Mouse (Mus musculus) E14TG2a.4 (cell line): ENCODE results near the gene Tnfaip8l1.

Experiments
- CTCF ChIP-seq: conservative IDR thresholded peaks from 2 replicates; pipeline ENCODE4 v1.5.1; 2014; ENCODE audit warnings: low read length
- NANOG ChIP-seq: IDR thresholded peaks from 2 replicates; pipeline ENCODE4 v1.6.1; 2014; ENCODE audit warnings: borderline replicate concordance, low read length, mixed read lengths
- POU5F1 ChIP-seq: IDR thresholded peaks from 2 replicates; pipeline ENCODE4 v1.6.1; 2014; ENCODE audit warnings: low read length, borderline replicate concordance

DNA sequence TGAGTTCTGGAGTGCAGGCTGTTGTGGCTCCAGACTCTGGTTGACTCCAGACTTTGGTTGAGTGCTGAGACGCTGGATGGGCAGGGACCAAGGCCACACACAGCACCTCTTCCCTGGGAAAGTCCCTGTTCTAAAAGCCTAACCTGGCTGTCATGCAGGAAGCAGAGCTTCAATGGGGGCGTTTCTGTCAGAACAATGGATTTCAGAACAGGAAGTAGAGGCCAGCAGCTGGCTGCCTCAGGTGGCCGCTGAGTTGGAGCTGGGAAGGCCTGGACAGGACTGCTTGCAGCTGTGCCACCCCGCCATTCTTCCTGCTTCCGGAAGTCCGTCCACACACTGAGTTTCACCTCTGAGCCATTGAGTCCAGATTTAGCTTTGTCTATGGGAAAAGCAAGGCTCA, 7.6 kb downstream of the Tnfaip8l1 start:
- TF ChIP-seq CTCF (no peak), POU5F1 (no peak), NANOG (no peak)
